Comparison of ENCODE assay signal across 33 mouse cellular contexts in the genomic region with DNA sequence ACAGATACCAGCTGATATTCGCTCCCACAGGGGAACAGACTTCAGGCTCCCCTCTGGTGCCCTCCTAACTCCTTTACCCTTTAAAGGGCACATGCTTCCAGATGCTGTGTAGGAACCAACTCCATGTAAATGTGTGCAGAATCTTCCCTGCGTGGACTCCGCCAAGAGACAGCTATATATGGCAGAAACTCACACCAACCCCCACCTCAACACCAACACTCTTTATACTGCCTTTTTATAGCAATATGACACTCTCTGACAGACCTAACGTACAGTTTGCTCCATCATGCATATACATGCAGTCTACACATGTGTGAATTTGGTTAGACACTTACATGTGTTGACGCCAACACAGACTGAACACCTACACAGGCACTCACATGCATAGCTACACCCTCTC. TPM values are rescaled to one million over a fixed set of nuclear protein-coding genes. Genes with fewer than 3 reads are reported as not detected.
DNase-seq lines count a peak whose midpoint lies in the region; ATAC-seq and TF ChIP-seq lines count a peak whose summit lies in the region.
"Had no signal": no experiment of that assay in that cellular context is flagged by ENCODE, and none has a peak within 500 bp of the region (broad histone marks: within the 10 kb centered on the region; RNA-seq: fewer than 3 reads in every experiment).

No protein-coding gene starts in this region.

- 79% methylated on average over 5 of the region's 5 CpGs for WGBS in stomach, embryonic 16.5 days
- WGBS in stomach, postnatal 0 days = 81% methylated on average over 5 of the region's 5 CpGs

- H3K9me3 ChIP-seq in stomach, embryonic 16.5 days (replicated peaks; ENCODE audit: control insufficient read depth, low read length) = no peaks in the 10 kb centered on the region
- no peaks in the 10 kb centered on the region for H3K9me3 ChIP-seq in stomach, postnatal 0 days (ENCODE audit: control insufficient read depth, low read length)
- H3K9me3 ChIP-seq: embryonic facial prominence, embryonic 10.5 days; embryonic facial prominence, embryonic 13.5 days; forebrain, embryonic 12.5 days; hindbrain, embryonic 12.5 days had no signal

- 0 out of 2 replicates have a peak, but pooled peaks have one; percentile 42 for ATAC-seq in stomach, embryonic 16.5 days (ENCODE audit: insufficient read depth, low FRiP score)
- ATAC-seq in stomach, postnatal 0 days (ENCODE audit: low FRiP score, low TSS enrichment) = no peak

- no peak overlapping the region; the same call in 1 of the 2 replicates for H3K27ac ChIP-seq in stomach, embryonic 16.5 days (ENCODE audit: low read length)
- H3K27ac ChIP-seq in stomach, postnatal 0 days (replicated peaks) = no peak overlapping the region
- H3K27ac ChIP-seq: embryonic facial prominence, embryonic 10.5 days; embryonic facial prominence, embryonic 13.5 days; forebrain, embryonic 12.5 days; gastrocnemius, adult 2 months; hindbrain, embryonic 12.5 days had no signal

- H3K27me3 ChIP-seq in stomach, embryonic 16.5 days (ENCODE audit: control insufficient read depth, insufficient read depth, low read length) = no peaks in the 10 kb centered on the region
- no peaks in the 10 kb centered on the region for H3K27me3 ChIP-seq in stomach, postnatal 0 days (ENCODE audit: control insufficient read depth, insufficient read depth, low read length)

- peak; percentile 13 to 42 for DNase-seq in frontal cortex, adult 2 months (ENCODE audit: extremely low spot score in 1 of 2, low spot score in 1 of 2)
- DNase-seq in frontal cortex, postnatal 25 days (ENCODE audit: low spot score in 2 of 2) = no peak
- peak; percentile 11 to 66 for DNase-seq in left cerebral cortex, postnatal 14 days (ENCODE audit: low spot score in 2 of 2)
- no peak for DNase-seq in left cerebral cortex, postnatal 36 days (ENCODE audit: low spot score in 2 of 2)
- no peak for DNase-seq in stomach, postnatal 0 days (ENCODE audit: low spot score)
- DNase-seq in telencephalon, adult 2 months (ENCODE audit: low read depth, low spot score) = peak; percentile 47
- DNase-seq in urinary bladder, postnatal 14 days (ENCODE audit: low spot score) = no peak
- DNase-seq: adrenal gland, adult 2 months; adrenal gland, postnatal 14 days; cerebellum, adult 11-12 months; cerebellum, adult 8-10 months; cerebellum, postnatal 10 days; cerebellum, postnatal 36 days; embryo, embryonic 11 days; gastrocnemius, adult 2 months; gastrocnemius, postnatal 14 days; heart, adult 11 months had no signal

- no peaks in the 10 kb centered on the region for H3K4me1 ChIP-seq in stomach, embryonic 16.5 days (ENCODE audit: control insufficient read depth, insufficient read depth, low read length)
- 0 out of 2 replicates have a peak, but pooled peaks cover 2% of the 10 kb centered on the region for H3K4me1 ChIP-seq in stomach, postnatal 0 days (replicated peaks; ENCODE audit: control insufficient read depth, insufficient read depth)

- intact Hi-C loops in left cerebral cortex, postnatal 14 days (cut with DNase I) = no loop called here
- intact Hi-C loops in left cerebral cortex, postnatal 36 days (cut with DNase I) = no loop called here

- H3K4me3 ChIP-seq in stomach, embryonic 16.5 days (replicated peaks; ENCODE audit: low read length) = no peak overlapping the region
- no peak overlapping the region for H3K4me3 ChIP-seq in stomach, postnatal 0 days (ENCODE audit: low read depth, low read length)

- no peak for TF ChIP-seq CTCF in stomach, postnatal 0 days (IDR thresholded peaks at IDR 0.05; ENCODE audit: low read depth)

- no peak overlapping the region for H3K9ac ChIP-seq in stomach, embryonic 16.5 days (ENCODE audit: low read length)
- no peak overlapping the region for H3K9ac ChIP-seq in stomach, postnatal 0 days (ENCODE audit: low read length)

- no peak for TF ChIP-seq EP300 in stomach, postnatal 0 days (optimal IDR thresholded peaks at IDR 0.05)

- no peak overlapping the region for H3K4me2 ChIP-seq in stomach, embryonic 16.5 days (ENCODE audit: low read depth, low read length)
- no peak overlapping the region for H3K4me2 ChIP-seq in stomach, postnatal 0 days (replicated peaks; ENCODE audit: low read depth)

- H3K36me3 ChIP-seq in stomach, embryonic 16.5 days (ENCODE audit: control insufficient read depth, insufficient read depth, low read length) = no peaks in the 10 kb centered on the region
- H3K36me3 ChIP-seq in stomach, postnatal 0 days (ENCODE audit: control insufficient read depth, insufficient read depth, low read length) = no peaks in the 10 kb centered on the region
- H3K36me3 ChIP-seq: embryonic facial prominence, embryonic 10.5 days; embryonic facial prominence, embryonic 13.5 days; forebrain, embryonic 12.5 days; hindbrain, embryonic 12.5 days had no signal

RNA-seq across cellular contexts. Expression of a gene that starts 1.0 kb away (rescaled TPM):
- polyA plus RNA-seq in frontal cortex, adult 2 months (2012; rRNA removed) = 8.4 and 9.1 TPM in 2 replicates
- total RNA-seq in left cerebral cortex, postnatal 14 days (2021) = 1 to 10 TPM; 3.8 to 6.8 TPM
- 1 to 10 TPM; 3.4 to 6.4 TPM for total RNA-seq in left cerebral cortex, postnatal 36 days (2021)
- 2.9 and 3.7 TPM in 2 replicates for polyA plus RNA-seq in stomach, embryonic 16.5 days (2015; fragmentation: Nextera tagmentation; extraction: Ambion mirVana)
- 3.7 and 4.4 TPM in 2 replicates for polyA plus RNA-seq in stomach, postnatal 0 days (2015; fragmentation: Nextera tagmentation; extraction: Ambion mirVana)
- total RNA-seq: adrenal gland, adult 2 months; adrenal gland, postnatal 14 days; adrenal gland, postnatal 4 days; gastrocnemius, adult 2 months; gastrocnemius, postnatal 14 days; gastrocnemius, postnatal 4 days; heart, adult 8-10 months; heart, postnatal 25 days; hematopoietic stem cell, adult 5-6 weeks; MEL had no signal
- polyA plus RNA-seq: adrenal gland, adult 2 months; C2C12; CD4-positive, CD25-positive, alpha-beta regulatory T cell, adult 4 months; erythroblast, embryonic 14.5 days; heart, embryonic 11.5 days; heart, postnatal 0 days had no signal

RNA-seq across cellular contexts. Expression of a gene that starts 26.9 kb away (rescaled TPM):
- polyA plus RNA-seq in frontal cortex, adult 2 months (2012; rRNA removed) = 8.4 and 10.6 TPM in 2 replicates
- 10 to 100 TPM; 14.3 to 15.8 TPM for total RNA-seq in left cerebral cortex, postnatal 14 days (2021)
- total RNA-seq in left cerebral cortex, postnatal 36 days (2021) = 1 to 10 TPM; 8.1 to 9.2 TPM
- 47.8 and 55.3 TPM in 2 replicates for polyA plus RNA-seq in stomach, embryonic 16.5 days (2015; fragmentation: Nextera tagmentation; extraction: Ambion mirVana)
- 46.0 and 48.7 TPM in 2 replicates for polyA plus RNA-seq in stomach, postnatal 0 days (2015; fragmentation: Nextera tagmentation; extraction: Ambion mirVana)

Comparison
In these comparisons a context has a peak if more than half of its experiments do, and no peak if none do; other contexts are left out.
1. DNase-seq: peak in frontal cortex, adult 2 months (2 of 2), left cerebral cortex, postnatal 14 days (2 of 2) and telencephalon, adult 2 months (single experiment); none in frontal cortex, postnatal 25 days (0 of 2), left cerebral cortex, postnatal 36 days (0 of 2), stomach, postnatal 0 days (single experiment) and urinary bladder, postnatal 14 days (single experiment).